Mouse (Mus musculus) midbrain, embryonic 15.5 days (tissue): Measurements from ENCODE around the gene Ak1. TPM values are rescaled to one million over a fixed set of nuclear protein-coding genes. Genes with fewer than 3 reads are reported as not detected.

ENCODE experiments used
- ATAC-seq: fragments of 200-750 bp; cut with Nextera tagmentation; replicated peaks from 2 replicates; pipeline ENCODE4 v1.8.0; 2017; ENCODE audit warnings: moderate TSS enrichment
- H3K27ac ChIP-seq: fragments of 300-500 bp; sonication (generic); 2 replicates; pipeline ENCODE4 v1.5.1; 2015; ENCODE audit warnings: mild to moderate bottlenecking, inconsistent platforms
- H3K27me3 ChIP-seq: fragments of 300-500 bp; sonication (generic); replicated peaks from 2 replicates; pipeline ENCODE4 v1.6.1; 2015; ENCODE audit warnings: inconsistent platforms
- H3K36me3 ChIP-seq: fragments of 300-500 bp; sonication (generic); replicated peaks from 2 replicates; pipeline ENCODE4 v1.6.1; 2015; ENCODE audit warnings: inconsistent platforms
- H3K4me1 ChIP-seq: fragments of 300-500 bp; sonication (generic); 2 replicates; pipeline ENCODE4 v1.6.1; 2015; ENCODE audit warnings: inconsistent platforms
- H3K4me2 ChIP-seq: fragments of 300-500 bp; sonication (generic); 2 replicates; pipeline ENCODE4 v1.6.1; 2015; ENCODE audit warnings: inconsistent platforms, mild to moderate bottlenecking, moderate library complexity
- H3K4me3 ChIP-seq: fragments of 300-500 bp; sonication (generic); 2 replicates; pipeline ENCODE4 v1.5.1; 2015; ENCODE audit warnings: mild to moderate bottlenecking, inconsistent platforms
- H3K9ac ChIP-seq: fragments of 300-500 bp; sonication (generic); 2 replicates; pipeline ENCODE4 v1.6.1; 2015; ENCODE audit warnings: mild to moderate bottlenecking, inconsistent platforms
- H3K9me3 ChIP-seq: fragments of 300-500 bp; sonication (generic); 2 replicates; pipeline ENCODE4 v1.6.1; 2016; ENCODE audit warnings: inconsistent platforms
- WGBS: fragments of 180-500 bp; shearing (Covaris S2); methylation state at CpG from one replicate; pipeline ENCODE4 v1.1.7; 2015; ENCODE audit warnings: mixed read lengths; 5-methylcytosine and 5-hydroxymethylcytosine counted together
- polyA plus RNA-seq: library from polyadenylated mRNA; unstranded; fragments of >200 nt; fragmentation: Nextera tagmentation; extraction: Ambion mirVana; gene quantifications from 2 replicates; pipeline ENCODE4 v1.2.1, GENCODE M21; 2015

Gene Ak1
- polyA plus RNA-seq, 1 experiment from 2014 or later = 97.6 TPM

- WGBS = under 1% methylated on average over 37 of the region's 38 CpGs
- Histone ChIP-seq H3K4me1 (peaks cover 33% of the 10 kb centered on the region), H3K4me3 (peak within 1 kb of the TSS; percentile 52), H3K27ac (peak within 1 kb of the TSS; percentile 48), H3K9me3 (no peaks in the 10 kb centered on the region), H3K27me3 (no peaks in the 10 kb centered on the region), H3K36me3 (no peaks in the 10 kb centered on the region), H3K9ac (peak within 1 kb of the TSS; percentile 59), H3K4me2 (peak within 1 kb of the TSS; percentile 57)
- ATAC-seq = peak; percentile 76
Observed at GRCm38 (mm10) chr2:32586871-32587351, 34.6 kb upstream of the Ak1 start, which contains the start of gene St6galnac4. St6galnac4 (plus strand) TSS chr2:32587095.

DNA sequence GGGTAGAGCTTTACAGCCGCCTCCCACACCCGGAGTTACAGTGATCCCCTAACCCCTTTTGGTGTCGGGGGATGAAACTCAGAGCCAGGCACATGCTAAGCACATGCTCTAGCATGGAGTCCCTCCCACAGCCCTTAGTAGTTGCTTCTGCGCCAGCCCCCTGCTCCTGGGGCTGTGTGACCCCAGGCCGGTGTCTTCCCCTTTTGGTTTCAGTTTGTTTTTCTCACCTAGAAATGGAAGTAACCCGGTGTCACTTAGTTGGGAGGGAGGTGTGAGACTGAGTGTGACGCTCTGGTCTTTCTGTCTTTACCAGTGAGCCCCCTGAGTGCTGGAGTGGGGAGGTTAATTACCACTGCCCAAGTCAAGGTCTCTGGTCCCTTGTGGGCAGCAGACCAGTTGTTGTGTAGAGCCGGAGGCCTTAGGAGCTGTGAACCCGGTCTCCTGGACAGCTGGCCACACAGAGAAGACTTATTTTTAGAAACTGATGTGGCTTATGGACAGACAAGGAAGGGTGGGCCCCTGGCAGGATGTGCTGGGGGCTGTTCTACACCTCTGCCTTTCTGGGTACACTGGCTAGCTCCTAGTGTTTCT is 33.7 kb upstream of the Ak1 start:
- H3K27ac ChIP-seq = no peak overlapping the region
- peaks cover 30% of the 10 kb centered on the region for H3K4me1 ChIP-seq
- H3K27me3 ChIP-seq = no peaks in the 10 kb centered on the region
- H3K4me3 ChIP-seq = peak overlapping the region; percentile 52
- H3K9ac ChIP-seq = peak overlapping the region; percentile 59; the same call in 1 of the 2 replicates
- peak overlapping the region; percentile 57 for H3K4me2 ChIP-seq
- no peaks in the 10 kb centered on the region for H3K36me3 ChIP-seq
- WGBS = 56% methylated on average over 9 of the region's 9 CpGs
- H3K9me3 ChIP-seq = no peaks in the 10 kb centered on the region
- ATAC-seq = no peak

GRCm38 (mm10) chr2:32589213-32589795 is 32.3 kb upstream of the Ak1 start:
- Histone ChIP-seq H3K4me3 (no peak overlapping the region), H3K36me3 (no peaks in the 10 kb centered on the region), H3K4me1 (peaks cover 24% of the 10 kb centered on the region), H3K9ac (no peak overlapping the region), H3K27me3 (no peaks in the 10 kb centered on the region), H3K27ac (no peak overlapping the region), H3K4me2 (no peak overlapping the region), H3K9me3 (no peaks in the 10 kb centered on the region)
- 62% methylated on average over 11 of the region's 11 CpGs for WGBS
- no peak for ATAC-seq

DNA sequence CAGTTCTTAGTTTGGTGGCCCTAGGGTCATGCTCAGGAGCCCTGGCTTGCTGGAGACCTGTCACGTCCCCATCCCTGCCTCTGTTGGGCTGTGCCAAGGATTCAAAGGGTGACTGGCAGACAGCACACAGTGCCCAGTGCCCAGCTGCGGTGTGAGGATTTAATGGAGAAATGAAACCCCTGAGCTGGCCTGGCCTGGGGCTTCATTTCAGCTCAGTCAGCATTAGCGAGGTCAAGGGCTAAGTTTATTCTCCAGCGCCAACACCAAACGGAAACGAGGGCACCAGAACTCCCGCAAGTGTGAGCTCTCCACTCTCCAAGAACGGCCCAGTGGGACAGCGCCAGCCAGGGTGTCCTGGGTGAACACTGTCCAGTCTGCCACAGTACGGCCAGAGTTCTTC is 31.3 kb upstream of the Ak1 start:
- Histone ChIP-seq H3K4me2 (no peak overlapping the region), H3K9me3 (no peaks in the 10 kb centered on the region), H3K36me3 (no peaks in the 10 kb centered on the region), H3K9ac (no peak overlapping the region), H3K4me3 (no peak overlapping the region), H3K27me3 (no peaks in the 10 kb centered on the region), H3K27ac (no peak overlapping the region), H3K4me1 (peaks cover 24% of the 10 kb centered on the region)
- ATAC-seq = no peak
- WGBS = 83% methylated on average over 10 of the region's 10 CpGs

GRCm38 (mm10) chr2:32591249-32591648 is 30.3 kb upstream of the Ak1 start:
- WGBS = 77% methylated on average over 6 of the region's 6 CpGs
- Histone ChIP-seq H3K27ac (no peak overlapping the region), H3K4me1 (peaks cover 23% of the 10 kb centered on the region), H3K9ac (no peak overlapping the region), H3K9me3 (no peaks in the 10 kb centered on the region), H3K4me3 (no peak overlapping the region), H3K36me3 (no peaks in the 10 kb centered on the region), H3K4me2 (no peak overlapping the region), H3K27me3 (no peaks in the 10 kb centered on the region)
- no peak for ATAC-seq

DNA sequence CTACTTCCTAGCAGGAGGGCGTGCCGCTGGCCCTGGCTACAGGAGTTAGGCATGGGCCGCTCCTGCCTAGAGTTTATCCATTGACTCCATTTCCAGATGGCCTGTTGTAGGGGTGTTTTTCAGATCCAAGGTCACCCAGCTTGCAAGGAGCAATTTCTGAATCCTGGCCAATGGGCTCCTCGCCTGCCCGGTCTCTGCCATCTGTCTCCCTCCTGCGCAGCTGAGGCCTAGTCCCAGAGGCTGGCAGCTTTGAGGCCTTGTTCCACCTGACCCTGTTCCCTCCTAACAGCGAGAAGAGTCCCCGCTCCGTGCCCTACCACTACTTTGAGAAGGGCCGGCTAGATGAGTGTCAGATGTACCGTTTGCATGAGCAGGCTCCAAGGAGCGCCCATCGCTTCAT is 24.8 kb upstream of the Ak1 start:
- no peaks in the 10 kb centered on the region for H3K27me3 ChIP-seq
- H3K27ac ChIP-seq = no peak overlapping the region
- H3K4me3 ChIP-seq = no peak overlapping the region
- no peaks in the 10 kb centered on the region for H3K36me3 ChIP-seq
- H3K4me1 ChIP-seq = no peaks in the 10 kb centered on the region
- WGBS = 83% methylated on average over 13 of the region's 13 CpGs
- H3K4me2 ChIP-seq = no peak overlapping the region
- H3K9ac ChIP-seq = no peak overlapping the region
- H3K9me3 ChIP-seq = no peaks in the 10 kb centered on the region
- ATAC-seq = no peak

DNA sequence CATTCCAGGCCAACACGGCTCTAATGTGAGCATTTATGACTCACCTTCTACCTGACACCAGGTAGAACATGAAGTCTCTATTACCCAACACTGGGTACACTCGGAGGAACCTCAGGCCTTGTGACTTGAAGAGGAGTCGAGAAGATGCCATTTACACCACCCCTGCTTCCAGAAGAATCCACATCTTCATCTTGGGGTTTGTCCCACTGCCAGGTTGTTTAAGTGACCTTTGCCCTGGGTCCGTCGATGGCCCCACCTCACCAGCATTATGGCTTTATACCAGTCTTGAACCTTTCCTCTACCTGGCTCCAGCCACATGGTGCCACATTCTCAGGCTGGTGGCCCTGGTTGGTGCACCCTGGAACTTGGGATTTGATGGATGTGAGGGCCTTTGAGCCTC is 24.3 kb upstream of the Ak1 start:
- Histone ChIP-seq H3K27me3 (no peaks in the 10 kb centered on the region), H3K4me1 (no peaks in the 10 kb centered on the region), H3K9me3 (no peaks in the 10 kb centered on the region), H3K4me3 (no peak overlapping the region), H3K9ac (no peak overlapping the region), H3K4me2 (no peak overlapping the region), H3K36me3 (no peaks in the 10 kb centered on the region), H3K27ac (no peak overlapping the region)
- 94% methylated on average over 5 of the region's 5 CpGs for WGBS
- ATAC-seq = no peak

DNA sequence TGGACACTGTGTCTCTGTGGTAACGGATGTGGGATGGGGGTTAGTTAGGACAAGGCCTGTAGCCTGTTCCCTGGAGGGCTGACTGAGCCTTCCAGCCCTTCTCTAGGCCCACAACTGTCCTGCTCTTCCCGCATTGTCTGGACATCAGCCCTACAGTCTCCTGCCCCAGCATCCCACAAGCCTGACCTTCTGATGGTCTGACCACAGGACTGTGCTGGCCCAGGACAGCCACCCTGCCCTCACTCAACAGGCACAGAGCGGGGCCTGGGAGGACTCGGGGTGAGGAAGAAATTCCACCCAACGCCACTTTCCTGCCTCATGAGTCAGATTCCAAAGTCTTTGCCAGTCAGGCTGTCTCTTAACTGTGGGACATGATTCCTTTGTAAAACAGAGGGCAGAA is 23.9 kb upstream of the Ak1 start:
- Histone ChIP-seq H3K27me3 (no peaks in the 10 kb centered on the region), H3K9ac (no peak overlapping the region), H3K4me2 (no peak overlapping the region), H3K4me1 (0 out of 2 replicates have a peak, but pooled peaks cover 4% of the 10 kb centered on the region), H3K9me3 (no peaks in the 10 kb centered on the region), H3K36me3 (no peaks in the 10 kb centered on the region), H3K27ac (no peak overlapping the region), H3K4me3 (no peak overlapping the region)
- ATAC-seq = no peak
- WGBS = 90% methylated on average over 5 of the region's 5 CpGs

GRCm38 (mm10) chr2:32598506-32598905 is 23.1 kb upstream of the Ak1 start:
- WGBS = 86% methylated on average over 8 of the region's 8 CpGs
- no peak for ATAC-seq
- Histone ChIP-seq H3K36me3 (no peaks in the 10 kb centered on the region), H3K4me3 (no peak overlapping the region), H3K27ac (no peak overlapping the region), H3K9ac (no peak overlapping the region), H3K9me3 (no peaks in the 10 kb centered on the region), H3K27me3 (no peaks in the 10 kb centered on the region), H3K4me2 (no peak overlapping the region), H3K4me1 (0 out of 2 replicates have a peak, but pooled peaks cover 5% of the 10 kb centered on the region)

DNA sequence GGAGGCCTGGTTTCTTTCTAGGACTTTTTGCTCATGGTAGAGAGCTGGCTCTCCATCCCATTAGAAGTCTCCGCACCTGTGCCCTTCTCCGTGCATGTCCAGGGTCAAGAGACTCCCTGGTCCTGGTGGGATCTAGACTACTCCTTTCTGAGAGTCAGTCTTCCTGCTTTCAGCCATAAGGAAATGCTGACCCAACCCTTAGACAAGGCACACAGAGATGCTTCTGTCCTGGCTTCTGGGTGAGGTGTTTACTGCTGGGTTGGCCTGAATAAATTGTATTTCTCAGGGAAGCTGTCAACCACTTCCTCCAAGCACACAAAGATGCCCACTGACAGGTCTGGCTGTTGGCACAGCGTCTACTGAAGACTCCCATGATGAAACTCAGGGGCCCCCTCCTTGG is 22.1 kb upstream of the Ak1 start, which contains the start of gene St6galnac6:
TSS of gene St6galnac6 (plus strand) at position 301 of the 400 bp plus-strand sequence.
- Histone ChIP-seq H3K27ac (no peak within 1 kb of the TSS), H3K36me3 (no peaks in the 10 kb centered on the region), H3K4me2 (no peak within 1 kb of the TSS), H3K27me3 (no peaks in the 10 kb centered on the region), H3K9me3 (no peaks in the 10 kb centered on the region), H3K4me3 (no peak within 1 kb of the TSS), H3K9ac (no peak within 1 kb of the TSS), H3K4me1 (0 out of 2 replicates have a peak, but pooled peaks cover 5% of the 10 kb centered on the region)
- no peak for ATAC-seq
- WGBS = 96% methylated on average over 3 of the region's 3 CpGs

DNA sequence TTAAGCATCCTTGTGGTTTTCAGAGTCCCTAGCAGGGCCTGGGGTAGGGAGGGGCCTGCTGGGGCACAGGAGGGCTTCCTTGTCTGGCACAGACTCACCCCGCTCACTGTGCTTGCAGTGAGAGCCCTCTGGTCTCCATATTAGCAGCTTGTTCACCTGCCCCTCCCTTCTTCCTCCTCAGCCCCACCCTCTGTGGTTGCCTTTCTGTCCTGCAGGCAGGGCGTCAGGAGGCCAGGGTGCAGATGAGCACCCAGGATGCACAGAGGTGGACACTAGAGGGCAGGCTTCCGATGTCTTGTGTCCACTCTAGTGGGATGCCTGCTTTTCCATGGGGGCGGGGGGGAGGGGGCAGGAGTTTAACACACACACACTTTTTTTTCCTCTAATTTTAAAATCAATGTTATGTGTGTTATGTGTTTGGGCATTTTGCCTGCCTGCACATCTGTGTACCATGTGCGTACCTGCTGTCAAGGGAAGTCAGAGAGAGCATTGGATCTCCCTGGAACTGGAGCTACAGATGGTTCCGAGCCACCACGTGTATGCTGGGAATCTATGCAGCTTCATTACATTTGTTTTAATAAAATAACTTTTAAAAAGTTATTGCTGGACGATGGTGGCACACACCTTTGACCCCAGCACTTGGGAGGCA is 20.0 kb upstream of the Ak1 start:
- Histone ChIP-seq H3K36me3 (no peaks in the 10 kb centered on the region), H3K9me3 (no peaks in the 10 kb centered on the region), H3K4me2 (no peak overlapping the region), H3K27ac (no peak overlapping the region), H3K4me1 (0 out of 2 replicates have a peak, but pooled peaks cover 5% of the 10 kb centered on the region), H3K27me3 (no peaks in the 10 kb centered on the region), H3K4me3 (no peak overlapping the region), H3K9ac (no peak overlapping the region)
- WGBS = 39% methylated on average over 8 of the region's 8 CpGs
- no peak for ATAC-seq

GRCm38 (mm10) chr2:32602600-32603054 is 18.9 kb upstream of the Ak1 start:
- no peak for ATAC-seq
- Histone ChIP-seq H3K36me3 (no peaks in the 10 kb centered on the region), H3K27ac (no peak overlapping the region), H3K9ac (no peak overlapping the region), H3K27me3 (no peaks in the 10 kb centered on the region), H3K4me2 (peak overlapping the region; percentile 38), H3K4me1 (peaks cover 15% of the 10 kb centered on the region), H3K4me3 (peak overlapping the region; percentile 16; the same call in 1 of the 2 replicates), H3K9me3 (no peaks in the 10 kb centered on the region)
- WGBS = under 1% methylated on average over 11 of the region's 11 CpGs
